Mouse (Mus musculus) MEL (cell line): ENCODE results near the gene Bbs5. TPM values are rescaled to one million over a fixed set of nuclear protein-coding genes. Genes with fewer than 3 reads are reported as not detected.

Experiments used
- DNase-seq: peaks from one replicate; pipeline ENCODE4 v3.0.0; 2011; ENCODE audit warnings: low read depth, low spot score
- H3K27ac ChIP-seq: 2 replicates; pipeline ENCODE4 v1.5.1; 2012; ENCODE audit warnings: low read depth, mild to moderate bottlenecking, control low read depth, low read length, moderate library complexity; ENCODE audit not compliant: control insufficient read depth
- H3K27me3 ChIP-seq, 2 experiments: fragments of 150-350 bp in 1 of 2; sonication (generic) in 1 of 2; 2 replicates each; pipeline ENCODE4 v1.6.1; 2012; ENCODE audit warnings: low read length in 2 of 2, mild to moderate bottlenecking in 2 of 2, improper control_type of control experiment in 1 of 2, moderate library complexity in 1 of 2; ENCODE audit not compliant: insufficient read depth in 2 of 2, control insufficient read depth in 1 of 2
- H3K36me3 ChIP-seq, 2 experiments: 2 replicates each; pipeline ENCODE4 v1.6.1; 2012 to 2014; ENCODE audit warnings: low read length in 2 of 2, improper control_type of control experiment in 1 of 2, inconsistent platforms in 1 of 2, mild to moderate bottlenecking in 1 of 2; ENCODE audit not compliant: insufficient read depth in 2 of 2, control insufficient read depth in 1 of 2
- H3K4me1 ChIP-seq, 2 experiments: fragments of 150-350 bp in 1 of 2; sonication (generic) in 1 of 2; 2 replicates each; pipeline ENCODE4 v1.6.1; 2012; ENCODE audit warnings: low read length in 2 of 2, improper control_type of control experiment in 1 of 2, mild to moderate bottlenecking in 1 of 2; ENCODE audit not compliant: insufficient read depth in 2 of 2, control insufficient read depth in 1 of 2
- H3K4me3 ChIP-seq, 2 experiments: fragments of 150-350 bp in 1 of 2; sonication (generic) in 1 of 2; 2 replicates each; pipeline ENCODE4 v1.5.1; 2012; ENCODE audit warnings: low read depth in 2 of 2, low read length in 2 of 2, mild to moderate bottlenecking in 2 of 2, moderate library complexity in 2 of 2, control low read depth in 1 of 2, improper control_type of control experiment in 1 of 2; ENCODE audit not compliant: control insufficient read depth in 1 of 2, insufficient read depth in 1 of 2
- H3K79me2 ChIP-seq: 2 replicates; pipeline ENCODE4 v1.6.1; 2012; ENCODE audit warnings: mild to moderate bottlenecking, low read length, moderate library complexity; ENCODE audit not compliant: control insufficient read depth, poor library complexity, insufficient read depth
- H3K9ac ChIP-seq: 2 replicates; pipeline ENCODE4 v1.6.1; 2012; ENCODE audit warnings: low read depth, mild to moderate bottlenecking, control low read depth, low read length, moderate library complexity; ENCODE audit not compliant: control insufficient read depth, poor library complexity, severe bottlenecking
- H3K9me3 ChIP-seq: fragments of 150-350 bp; sonication (generic); replicated peaks from 2 replicates; pipeline ENCODE4 v1.6.1; 2012; ENCODE audit warnings: mild to moderate bottlenecking, low read length, improper control_type of control experiment, moderate library complexity; ENCODE audit not compliant: insufficient read depth
- CHD2 ChIP-seq: IDR thresholded peaks from 2 replicates; pipeline ENCODE4 v1.6.1; 2011; ENCODE audit warnings: low read length, improper control_type of control experiment
- CTCF ChIP-seq, 3 experiments: IDR thresholded peaks in 2 of 3; conservative IDR thresholded peaks in 1 of 3; 2 replicates each; pipeline ENCODE4 v1.5.1; 2011 to 2012; ENCODE audit warnings: low read length in 3 of 3, low read depth in 2 of 3, mild to moderate bottlenecking in 2 of 3, improper control_type of control experiment in 1 of 3, inconsistent platforms in 1 of 3, mixed read lengths in 1 of 3, moderate library complexity in 1 of 3; ENCODE audit not compliant: control insufficient read depth in 1 of 3, insufficient read depth in 1 of 3, poor library complexity in 1 of 3, severe bottlenecking in 1 of 3
- ELF1 ChIP-seq: IDR thresholded peaks from 2 replicates; pipeline ENCODE4 v1.6.1; 2014; ENCODE audit warnings: low read depth, mild to moderate bottlenecking, inconsistent platforms, low read length, improper control_type of control experiment, moderate library complexity
- GABPA ChIP-seq: IDR thresholded peaks from 2 replicates; pipeline ENCODE4 v1.6.1; 2012; ENCODE audit warnings: low read depth, mild to moderate bottlenecking, inconsistent platforms, low read length, improper control_type of control experiment, moderate library complexity
- HCFC1 ChIP-seq: IDR thresholded peaks from 2 replicates; pipeline ENCODE4 v1.6.1; 2012; ENCODE audit warnings: low read depth, mild to moderate bottlenecking, inconsistent platforms, low read length, improper control_type of control experiment, moderate library complexity
- MAFK ChIP-seq: IDR thresholded peaks from 2 replicates; pipeline ENCODE4 v1.6.1; 2011; ENCODE audit warnings: low read depth, mild to moderate bottlenecking, low read length, improper control_type of control experiment, borderline replicate concordance
- MXI1 ChIP-seq: IDR thresholded peaks from 2 replicates; pipeline ENCODE4 v1.6.1; 2011; ENCODE audit warnings: mild to moderate bottlenecking, low read depth, low read length, improper control_type of control experiment
- MYB ChIP-seq: IDR thresholded peaks from 2 replicates; pipeline ENCODE4 v1.6.1; 2011; ENCODE audit warnings: mild to moderate bottlenecking, low read depth, low read length, improper control_type of control experiment
- NRF1 ChIP-seq: IDR thresholded peaks from 2 replicates; pipeline ENCODE4 v1.6.1; 2014; ENCODE audit warnings: low read depth, mild to moderate bottlenecking, inconsistent platforms, low read length, improper control_type of control experiment, moderate library complexity; ENCODE audit not compliant: poor library complexity, insufficient read depth, severe bottlenecking
- POLR2AphosphoS2 ChIP-seq: IDR thresholded peaks from 2 replicates; pipeline ENCODE4 v1.6.1; 2011; ENCODE audit warnings: low read length, improper control_type of control experiment
- POLR2AphosphoS5 ChIP-seq: IDR thresholded peaks from 2 replicates; pipeline ENCODE4 v1.6.1; 2012; ENCODE audit warnings: low read depth, borderline replicate concordance, mild to moderate bottlenecking, inconsistent platforms, low read length, moderate library complexity, mixed read lengths
- RCOR1 ChIP-seq: IDR thresholded peaks from 2 replicates; pipeline ENCODE4 v1.6.1; 2012; ENCODE audit warnings: low read depth, mild to moderate bottlenecking, inconsistent platforms, low read length, improper control_type of control experiment
- SMC3 ChIP-seq: IDR thresholded peaks from 2 replicates; pipeline ENCODE4 v1.6.1; 2011; ENCODE audit warnings: low read depth, low read length, improper control_type of control experiment
- TAL1 ChIP-seq: IDR thresholded peaks from 2 replicates; pipeline ENCODE4 v1.6.1; 2012; ENCODE audit warnings: mild to moderate bottlenecking, inconsistent platforms, low read length, moderate library complexity, mixed read lengths
- TBP ChIP-seq: IDR thresholded peaks from 2 replicates; pipeline ENCODE4 v1.8.0; 2011; ENCODE audit warnings: low read depth, low read length, improper control_type of control experiment
- TCF12 ChIP-seq: IDR thresholded peaks from 2 replicates; pipeline ENCODE4 v1.6.1; 2014; ENCODE audit warnings: low read depth, mild to moderate bottlenecking, inconsistent platforms, low read length, improper control_type of control experiment, moderate library complexity
- USF2 ChIP-seq, 2 experiments: IDR thresholded peaks; 2 replicates each; pipeline ENCODE4 v1.6.1; 2011 to 2012; ENCODE audit warnings: improper control_type of control experiment in 2 of 2, low read length in 2 of 2, borderline replicate concordance in 1 of 2, inconsistent platforms in 1 of 2, low read depth in 1 of 2, mild to moderate bottlenecking in 1 of 2; ENCODE audit not compliant: insufficient read depth in 1 of 2
- ZMIZ1 ChIP-seq: IDR thresholded peaks from 2 replicates; pipeline ENCODE4 v1.6.1; 2012; ENCODE audit warnings: low read depth, mild to moderate bottlenecking, inconsistent platforms, low read length, improper control_type of control experiment, moderate library complexity
- ZNF384 ChIP-seq: IDR thresholded peaks from 2 replicates; pipeline ENCODE4 v1.6.1; 2012; ENCODE audit warnings: low read depth, mild to moderate bottlenecking, inconsistent platforms, low read length, improper control_type of control experiment
- polyA plus RNA-seq, 2 experiments: library from polyadenylated mRNA; stranded (reverse) in 1 of 2; unstranded in 1 of 2; fragments of >175 nt in 1 of 2; fragments of >200 nt in 1 of 2; gene quantifications; 2 replicates each; pipeline versions ENCODE4 v1.2.1 to v1.2.4; 2012; ENCODE audit warnings: low replicate concordance in 2 of 2, low read depth in 1 of 2; ENCODE audit not compliant: insufficient read length in 2 of 2, insufficient read depth in 1 of 2, missing spikeins in 1 of 2
- total RNA-seq: library from RNA; depleted of rRNA; stranded (reverse); fragments of 300-350 nt; gene quantifications from 2 replicates; pipeline ENCODE4 v1.2.3, GENCODE M21; 2012

Bbs5 gene
- total and polyA plus RNA-seq, 3 experiments, result 5.4 to 5.7 TPM; not detected in 1

- Histone ChIP-seq H3K9ac (no peak overlapping the region), H3K4me3 (no peak overlapping the region), H3K27me3 (no peaks in the 10 kb centered on the region), H3K79me2 (no peaks in the 10 kb centered on the region), H3K36me3 (no peaks in the 10 kb centered on the region; a peak in 2 of 4 replicates), H3K27ac (no peak overlapping the region), H3K9me3 (no peaks in the 10 kb centered on the region), H3K4me1 (no peaks in the 10 kb centered on the region)
- TF ChIP-seq MXI1 (no peak), MAFK (no peak), ELF1 (no peak), ZMIZ1 (no peak), HCFC1 (no peak), MYB (no peak), SMC3 (no peak), ZNF384 (no peak), TCF12 (no peak), TAL1 (no peak), CTCF (IDR thresholded peaks at IDR 0.05 in 2 of 3, conservative IDR thresholded peaks at IDR 0.05 in 1 of 3; ENCODE audit: control insufficient read depth in 1 of 3, insufficient read depth in 1 of 3, low read depth in 2 of 3, low read length in 3 of 3, poor library complexity in 1 of 3, severe bottlenecking in 1 of 3) (no peak), CHD2 (no peak), USF2 (IDR thresholded peaks at IDR 0.05; ENCODE audit: borderline replicate concordance in 1 of 2, insufficient read depth in 1 of 2, low read depth in 1 of 2, low read length in 2 of 2) (no peak), GABPA (no peak), NRF1 (no peak), POLR2AphosphoS5 (no peak), TBP (no peak), POLR2AphosphoS2 (no peak), RCOR1 (no peak)
- DNase-seq, result no peak
These were observed 43.9 kb downstream of the Bbs5 start for GRCm38 (mm10) chr2:69690843-69691242.

- no peaks in the 10 kb centered on the region for H3K4me1 ChIP-seq
- H3K27me3 ChIP-seq, result no peaks in the 10 kb centered on the region
- H3K4me3 ChIP-seq, result no peak overlapping the region
- H3K9ac ChIP-seq, result no peak overlapping the region
- no peak overlapping the region for H3K27ac ChIP-seq
- DNase-seq, result peak; percentile 48
- H3K9me3 ChIP-seq, result no peaks in the 10 kb centered on the region
- TF ChIP-seq SMC3, result peak; percentile 36
- TF ChIP-seq CTCF (IDR thresholded peaks at IDR 0.05 in 2 of 3, conservative IDR thresholded peaks at IDR 0.05 in 1 of 3; ENCODE audit: control insufficient read depth in 1 of 3, insufficient read depth in 1 of 3, low read depth in 2 of 3, low read length in 3 of 3, poor library complexity in 1 of 3, severe bottlenecking in 1 of 3), result peak; percentile 19 to 42 (median 42)
- no peak for TF ChIP-seq ZMIZ1
- no peaks in the 10 kb centered on the region for H3K79me2 ChIP-seq
- no peaks in the 10 kb centered on the region; a peak in 1 of 4 replicates for H3K36me3 ChIP-seq
These were observed 46.5 kb downstream of the Bbs5 start for GRCm38 (mm10) chr2:69693501-69693900.
